Mouse (Mus musculus) T-helper 1 cell (primary cell): Measurements from ENCODE around the gene Ankrd44.

Source experiments
- in situ Hi-C: fragments of 300-600 bp; cut with MboI, MseI; formaldehyde crosslinking; loops from one replicate; pipeline ENCODE4 v1.15.1; 2025; ENCODE audit warnings: high pct_unique_total_duplicates

Ankrd44 gene

DNA sequence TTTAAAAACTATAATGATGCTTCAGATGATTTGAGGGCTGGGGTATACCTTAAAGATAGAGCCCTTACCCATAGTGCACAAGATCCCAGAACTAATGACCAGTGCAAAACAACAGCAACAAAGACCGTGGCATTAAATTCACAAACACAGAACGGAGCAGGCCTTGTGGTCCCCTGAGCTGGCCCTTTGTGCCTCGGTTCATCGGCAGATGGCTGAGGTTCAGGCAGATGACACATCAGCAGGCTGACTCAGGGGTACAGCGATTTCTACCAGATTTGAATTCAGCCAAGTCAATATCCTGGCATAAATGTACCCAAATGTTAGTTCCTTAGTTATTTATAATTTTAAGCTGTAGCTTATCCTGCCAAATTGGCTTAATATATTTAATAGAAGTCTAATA lies 153.3 kb downstream of the Ankrd44 start:
- in situ Hi-C loops: no loop called here

DNA sequence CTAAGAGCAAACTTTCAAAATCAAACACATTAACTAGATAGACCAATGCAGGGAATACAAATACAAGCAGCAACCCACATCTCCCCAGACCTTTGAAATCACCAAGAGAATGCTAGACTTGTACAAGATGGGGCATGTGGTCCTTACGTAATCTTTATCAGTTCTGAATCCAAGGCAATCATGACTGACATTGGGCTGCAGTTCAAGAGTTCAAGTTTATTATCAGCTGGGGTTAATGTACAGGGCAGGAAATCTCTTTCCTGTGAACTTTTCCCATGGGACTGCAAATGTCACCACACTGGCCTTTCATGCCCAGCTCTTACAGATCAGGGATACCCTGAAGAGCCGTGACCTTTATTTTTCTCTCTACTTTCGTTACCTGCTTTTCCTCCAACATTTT lies 154.7 kb downstream of the Ankrd44 start:
- in situ Hi-C loops: no loop called here

DNA sequence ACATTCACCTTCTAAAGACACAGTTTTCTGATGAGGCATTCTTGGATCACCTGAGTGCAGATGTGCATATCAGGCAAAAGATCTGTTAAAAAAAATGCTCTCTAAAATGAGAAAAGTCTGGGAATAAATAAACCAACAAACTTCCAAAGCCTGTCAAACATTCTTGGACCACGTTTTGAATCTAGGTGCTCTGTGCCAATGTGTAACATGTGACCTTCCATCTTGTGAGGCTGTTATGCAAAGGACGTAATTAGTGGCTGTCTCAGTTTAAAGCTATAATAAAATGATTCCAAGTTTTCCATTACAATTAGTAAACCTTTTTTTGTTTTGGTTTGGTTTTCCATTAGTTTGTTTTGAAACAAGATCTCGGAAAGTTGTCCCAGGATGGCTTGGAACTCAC lies 159.0 kb downstream of the Ankrd44 start:
- in situ Hi-C loops: no loop called here

DNA sequence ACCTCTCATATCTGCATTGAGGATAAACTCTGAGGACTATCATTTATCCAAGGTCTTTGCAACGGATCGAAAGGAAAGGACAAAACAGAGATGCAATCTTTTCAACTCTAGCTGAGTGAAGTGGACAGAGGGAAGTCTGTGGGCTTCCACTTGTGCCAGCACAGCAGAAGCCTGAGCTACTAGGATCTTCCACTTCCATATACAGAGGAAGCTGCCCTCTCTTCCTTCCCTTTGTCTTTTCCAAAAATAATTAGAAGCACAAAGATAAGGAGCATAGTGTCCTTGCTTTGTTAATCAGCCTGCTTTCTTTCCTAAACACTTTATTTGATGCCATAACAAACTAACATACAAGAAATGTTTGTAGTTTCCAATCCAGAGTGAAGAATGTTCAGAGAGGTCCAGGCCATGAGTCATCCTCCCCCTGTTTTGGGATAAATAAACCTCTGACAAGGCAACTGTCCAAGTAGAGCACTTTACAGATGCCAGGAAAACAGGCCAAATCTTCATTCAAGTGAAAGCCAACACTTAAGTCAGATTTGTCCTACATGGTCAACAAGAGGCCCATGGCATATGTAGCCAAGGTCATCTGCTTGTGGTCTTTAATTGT lies 160.5 kb downstream of the Ankrd44 start:
- in situ Hi-C loops: no loop called here

DNA sequence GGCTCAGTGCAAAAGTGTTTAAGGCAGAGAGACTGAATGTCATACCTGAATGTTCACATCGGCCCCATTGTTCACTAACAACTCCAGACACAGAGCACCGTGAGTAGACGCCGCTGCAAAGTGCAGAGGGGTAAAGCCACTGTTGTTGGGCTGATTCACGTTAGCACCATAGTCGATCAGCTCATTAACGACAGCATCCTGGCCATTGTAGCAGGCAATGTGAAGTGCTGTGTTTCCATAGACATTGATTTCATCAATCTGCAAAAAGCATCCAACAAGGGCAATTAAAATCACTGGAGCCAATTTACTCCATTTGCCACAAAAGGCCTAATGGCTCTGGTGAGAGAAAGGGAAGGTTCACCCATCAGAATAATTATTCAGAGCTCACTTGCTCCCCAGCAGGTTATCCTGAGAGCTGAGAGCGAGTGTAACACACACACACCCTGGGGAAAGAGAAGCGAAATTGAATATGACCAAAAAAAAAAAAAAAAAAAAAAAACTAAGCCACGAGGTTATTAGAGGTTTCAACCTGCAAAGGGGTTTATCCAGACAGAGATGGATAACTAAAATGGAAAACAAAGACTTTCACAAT lies 163.9 kb downstream of the Ankrd44 start:
- in situ Hi-C loops: no loop called here

DNA sequence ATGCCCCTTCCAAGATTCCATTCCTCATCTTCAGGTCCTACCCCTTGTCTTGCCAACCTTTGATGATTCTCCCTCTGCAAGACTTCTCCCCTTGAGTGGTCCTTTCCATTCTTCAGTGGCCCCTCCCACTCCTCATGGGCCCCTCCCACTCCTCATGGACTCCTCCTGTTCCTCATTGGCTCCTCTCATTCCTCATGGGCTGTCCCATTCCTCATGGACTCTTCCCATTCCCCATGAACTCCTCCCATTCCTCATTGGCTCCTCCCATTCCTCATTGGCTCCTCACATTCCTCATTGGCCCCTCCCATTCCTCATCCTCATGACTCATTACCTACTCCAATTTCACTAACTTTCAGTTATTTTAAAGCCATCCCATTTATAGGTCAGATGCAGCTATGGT lies 166.3 kb downstream of the Ankrd44 start:
- in situ Hi-C loops: no loop called here

DNA sequence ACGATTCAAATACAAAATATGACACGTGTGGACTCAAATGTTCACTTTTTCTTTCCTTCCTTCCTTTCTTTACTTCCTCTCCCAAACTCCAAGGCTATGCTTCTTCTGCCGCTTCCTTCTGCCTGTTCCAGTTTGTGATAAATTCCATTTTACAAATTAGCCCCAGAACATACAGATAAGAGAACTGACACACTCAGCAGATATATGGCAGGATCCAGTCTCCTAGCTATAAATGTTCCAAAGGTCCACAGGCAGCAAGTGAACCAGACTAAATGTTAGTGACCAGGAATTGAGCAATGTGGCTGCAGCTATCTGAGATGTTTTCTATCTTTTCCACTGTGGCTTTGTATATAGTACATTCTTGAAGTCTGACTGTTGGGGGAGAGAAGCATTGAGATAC lies 168.9 kb downstream of the Ankrd44 start:
- in situ Hi-C loops: no loop called here

DNA sequence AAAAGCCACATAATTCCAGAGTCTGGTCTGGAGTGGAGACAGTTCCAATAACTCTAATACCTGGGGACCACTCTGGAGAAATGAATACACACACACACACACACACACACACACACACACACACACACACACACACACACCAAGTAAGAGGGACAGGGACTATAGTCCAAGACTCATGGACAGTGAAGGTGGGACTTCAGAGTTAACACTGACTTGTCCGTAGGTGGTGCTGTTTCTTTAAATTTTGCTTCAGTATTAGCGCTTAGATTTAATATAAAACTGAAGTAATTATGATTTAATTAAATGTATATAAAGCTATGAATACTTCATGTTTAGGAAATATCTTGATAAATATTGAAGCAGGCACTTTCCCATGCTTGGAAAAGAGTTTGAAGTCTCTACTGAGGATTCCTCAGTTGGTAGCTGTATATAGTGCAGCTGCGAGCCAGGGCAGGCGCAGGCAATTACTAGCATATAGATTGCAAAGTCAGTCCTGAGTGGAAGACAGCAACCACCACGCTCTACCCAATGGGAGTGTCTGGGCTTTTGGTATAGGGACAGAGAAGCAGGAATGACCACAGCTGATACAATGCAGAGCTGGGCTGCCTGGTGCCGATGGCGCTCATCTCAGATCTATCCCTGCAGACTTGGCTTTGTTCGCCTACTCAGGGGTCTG lies 170.4 kb downstream of the Ankrd44 start:
- in situ Hi-C loops: no loop called here

DNA sequence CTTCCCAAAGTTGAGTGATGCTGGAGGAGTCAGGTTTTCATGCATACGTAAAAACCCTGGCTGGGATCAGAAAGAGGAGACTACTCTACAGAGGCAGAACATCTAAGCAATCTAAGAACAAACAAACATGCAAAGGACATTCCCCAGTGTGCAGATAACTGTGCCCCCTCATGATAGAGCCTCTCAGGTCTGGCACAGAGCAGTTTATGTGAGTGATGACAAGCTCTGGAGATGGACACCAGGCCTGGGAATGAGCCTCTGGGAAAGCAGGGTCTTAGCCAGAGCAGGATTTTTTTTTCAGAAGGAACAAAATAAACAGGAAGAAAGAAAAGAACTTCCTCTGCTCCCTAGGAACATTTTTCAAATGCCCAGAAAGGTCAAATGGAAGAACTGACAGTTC lies 176.2 kb downstream of the Ankrd44 start:
- in situ Hi-C loops: no loop called here

DNA sequence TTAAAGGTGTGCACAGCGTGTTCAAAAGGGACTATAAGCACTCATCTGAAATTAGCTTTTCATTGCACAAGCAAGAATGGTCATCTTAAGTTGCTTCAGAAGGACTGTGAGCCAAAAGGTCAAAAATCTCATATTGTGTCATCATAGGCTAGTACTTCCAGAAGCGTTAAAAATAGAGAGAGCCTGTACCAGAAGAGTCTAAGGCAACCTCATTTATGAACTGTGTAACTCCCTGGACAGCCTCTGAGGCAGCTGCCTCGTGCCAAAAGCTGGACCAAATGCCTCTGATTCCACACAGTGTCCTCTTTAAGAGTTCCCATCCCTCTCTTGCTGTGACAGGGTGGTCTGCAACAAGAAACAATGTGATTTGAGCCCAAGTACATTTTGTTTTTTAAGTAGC lies 176.7 kb downstream of the Ankrd44 start:
- in situ Hi-C loops: no loop called here

DNA sequence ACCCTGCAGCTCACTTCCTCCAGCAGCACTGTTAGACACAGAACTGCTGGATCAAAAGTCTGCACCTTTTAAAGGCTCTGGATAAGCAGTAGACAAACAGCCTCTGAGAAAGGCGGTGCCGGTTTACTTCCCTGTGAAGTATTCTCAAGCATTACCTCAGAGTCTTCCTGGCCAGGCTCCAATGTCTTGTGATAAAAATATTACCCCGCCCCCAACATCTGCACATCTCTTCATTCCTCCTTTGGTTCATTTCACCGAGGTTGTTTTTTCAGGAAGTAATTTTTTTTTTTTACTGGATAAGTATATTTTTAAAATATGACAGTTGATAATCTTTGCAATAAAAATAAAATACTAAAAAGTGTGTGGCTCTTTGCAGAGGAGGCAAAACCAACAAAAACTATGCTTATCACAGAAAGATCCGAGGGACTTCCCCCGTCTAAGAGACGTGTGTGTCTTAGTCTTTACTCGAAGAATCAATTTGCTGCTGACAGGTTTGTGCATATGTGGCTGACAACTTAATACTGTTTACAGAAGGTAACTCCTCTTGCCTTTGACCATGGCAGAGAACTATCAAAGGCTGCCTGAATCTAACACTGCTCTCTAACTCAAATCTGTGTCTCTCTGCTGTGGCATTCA lies 178.3 kb downstream of the Ankrd44 start:
- in situ Hi-C loops: no loop called here

DNA sequence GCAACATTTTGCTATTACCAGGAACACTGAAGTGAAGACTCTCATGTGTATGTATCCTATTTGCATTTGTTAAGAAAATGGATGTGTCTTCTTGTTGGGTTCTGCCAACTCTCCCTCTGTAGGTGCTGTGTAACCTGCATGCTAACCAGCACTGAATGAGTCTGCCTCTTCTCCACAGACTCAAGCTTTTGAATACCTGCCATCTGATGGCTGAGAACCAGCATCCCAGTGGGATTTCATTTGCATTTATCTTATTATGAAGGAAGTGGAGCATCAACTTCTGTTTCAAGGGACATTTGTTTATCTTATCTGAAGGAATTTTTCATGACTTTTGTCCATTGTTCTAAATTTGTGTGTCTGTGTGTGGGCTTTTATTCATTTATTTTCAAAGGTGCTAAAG lies 180.5 kb downstream of the Ankrd44 start:
- in situ Hi-C loops: no loop called here

DNA sequence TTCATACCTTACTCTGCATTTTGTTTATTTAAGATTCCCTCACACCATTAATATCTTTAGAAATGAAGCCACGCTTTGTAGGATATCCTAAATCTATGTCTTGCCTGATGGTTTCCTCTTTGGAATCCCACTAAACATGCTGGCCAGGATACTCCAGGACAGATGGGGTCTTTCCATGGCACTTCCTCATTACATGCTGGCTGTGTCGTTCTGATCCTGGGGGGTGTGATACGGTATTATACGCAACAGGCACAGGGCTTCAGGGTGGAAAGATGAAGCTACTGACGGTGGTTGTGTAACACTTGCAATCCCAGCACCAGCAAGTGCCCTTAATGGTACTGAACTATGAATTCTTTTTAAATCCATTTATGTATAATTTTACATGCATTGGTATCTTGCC lies 182.0 kb downstream of the Ankrd44 start:
- in situ Hi-C loops: no loop called here

DNA sequence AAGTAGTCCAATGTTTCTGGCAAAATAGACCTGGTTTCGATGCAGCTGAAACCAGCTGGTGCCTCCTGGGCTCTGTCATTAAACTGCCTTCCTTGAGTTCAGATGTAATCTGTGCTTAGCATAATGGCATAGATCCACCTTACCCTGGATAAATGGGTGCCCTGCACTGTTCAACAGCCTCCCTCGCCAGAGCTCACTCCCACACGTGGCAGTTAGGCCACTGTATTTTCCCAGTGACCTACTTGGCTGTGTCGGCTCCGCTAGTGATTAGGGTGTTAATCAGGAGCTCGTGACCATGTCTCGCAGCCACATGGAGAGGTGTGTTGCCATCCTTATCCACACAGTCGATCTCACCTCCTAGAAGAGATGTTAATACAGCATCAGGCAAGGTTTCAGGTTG lies 183.1 kb downstream of the Ankrd44 start:
- in situ Hi-C loops: no loop called here

DNA sequence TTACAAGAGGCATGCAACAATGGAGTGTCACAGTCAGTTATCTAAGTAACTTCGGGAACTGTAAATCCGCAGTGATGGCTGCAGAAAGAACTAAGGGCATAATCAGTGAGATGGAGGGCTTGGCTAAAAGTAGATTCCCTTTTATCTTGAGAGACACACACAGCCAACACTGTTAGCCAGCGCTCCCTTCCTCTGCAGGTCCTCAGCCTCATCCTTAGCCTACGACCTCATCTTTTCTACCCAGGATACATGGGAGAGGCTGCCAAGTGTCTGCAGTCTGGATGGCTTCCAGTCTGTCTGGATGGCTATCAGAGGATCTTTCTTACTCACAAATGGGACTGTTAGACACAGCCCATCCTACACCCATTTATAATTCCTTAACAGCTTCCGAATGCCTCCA lies 185.3 kb downstream of the Ankrd44 start:
- in situ Hi-C loops: no loop called here

DNA sequence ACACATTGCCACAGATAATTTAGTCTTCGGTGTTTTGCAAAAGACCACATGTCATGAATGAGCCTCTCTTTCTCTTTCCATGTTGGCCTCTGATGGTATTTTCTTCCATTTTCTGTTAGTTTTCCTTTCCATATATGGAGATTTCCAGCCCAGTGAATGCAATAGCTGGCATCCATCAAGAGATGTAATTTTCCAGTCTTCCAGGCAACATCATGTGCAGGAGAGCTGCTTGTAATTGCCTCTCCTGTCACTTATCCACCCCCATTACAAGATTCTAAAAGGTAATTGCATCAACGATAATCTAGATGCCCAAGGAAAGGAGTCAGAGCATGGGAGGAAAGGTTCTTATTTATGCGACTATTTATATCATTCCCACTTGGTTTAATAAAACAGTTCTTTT lies 188.7 kb downstream of the Ankrd44 start:
- in situ Hi-C loops: no loop called here

DNA sequence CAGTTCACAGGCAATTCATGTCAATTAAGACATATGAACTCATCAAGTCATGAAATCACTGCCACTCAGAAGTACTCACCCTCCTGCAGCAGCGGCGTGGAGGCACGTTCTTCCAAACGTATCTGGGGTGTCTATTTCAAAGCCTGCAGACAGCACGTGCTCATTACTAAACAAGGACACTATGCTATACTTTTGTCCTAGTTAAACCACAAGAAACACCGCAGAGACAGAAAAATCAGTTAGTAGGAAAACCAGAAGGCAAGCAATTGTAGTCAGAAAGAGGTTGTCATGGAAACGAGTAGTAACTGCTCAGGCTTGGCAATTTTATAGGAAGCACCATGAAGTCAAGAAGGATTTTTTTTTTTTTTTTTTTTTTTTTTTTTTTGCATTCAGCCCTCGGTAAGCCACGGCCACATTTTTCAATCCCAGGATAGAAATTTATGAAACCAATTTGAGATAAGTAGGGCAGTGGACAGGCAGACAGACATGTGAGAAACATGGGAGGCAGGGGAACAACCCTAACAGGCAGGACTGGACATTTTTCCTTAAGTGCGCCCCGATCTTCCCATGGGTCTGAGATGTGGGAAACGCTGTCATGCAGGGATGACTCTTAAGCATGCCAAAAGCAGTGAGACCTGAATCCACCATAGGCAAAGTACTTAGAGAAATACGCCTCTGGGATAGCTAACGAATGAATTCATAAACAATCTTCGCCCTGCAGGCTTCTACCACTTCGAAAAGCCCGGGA lies 191.1 kb downstream of the Ankrd44 start:
- in situ Hi-C loops: no loop called here

DNA sequence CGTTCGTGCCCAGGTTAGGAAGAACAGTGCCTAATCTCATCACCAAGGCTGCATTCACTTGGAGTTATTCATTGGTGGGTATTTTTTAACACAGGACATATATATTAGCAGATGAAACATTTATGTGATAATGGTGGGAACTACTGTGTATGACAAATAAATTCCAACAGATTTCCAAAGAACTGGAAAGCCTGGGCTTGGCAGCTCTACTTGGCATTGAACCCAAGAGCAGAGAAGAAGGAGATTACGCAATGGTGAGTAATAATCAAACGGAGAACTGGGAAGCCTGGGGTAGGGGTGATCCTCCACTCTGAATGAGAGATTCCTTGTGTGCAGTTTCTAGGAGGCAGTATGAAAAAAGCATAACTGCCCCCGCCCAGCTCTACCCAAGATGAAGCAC lies 196.9 kb downstream of the Ankrd44 start:
- in situ Hi-C loops: no loop called here

DNA sequence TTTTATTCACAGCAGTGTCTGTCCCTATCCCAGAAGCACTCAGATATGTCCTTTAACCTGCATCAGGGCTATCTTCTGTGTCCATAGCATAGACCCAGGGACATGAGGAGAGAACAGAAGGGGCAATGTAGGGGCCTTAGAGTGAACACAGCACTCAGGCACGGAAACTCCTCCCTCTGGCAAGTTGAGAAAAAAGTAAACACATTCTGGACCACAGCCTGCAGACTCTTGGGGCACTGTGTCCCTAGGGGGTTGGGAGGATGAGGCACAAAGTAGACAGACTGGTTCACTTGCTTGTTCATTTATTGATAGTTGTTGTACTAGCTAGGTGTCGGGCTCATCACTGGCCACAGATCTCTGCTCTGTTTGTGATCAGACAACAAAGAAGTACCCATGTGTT lies 199.6 kb downstream of the Ankrd44 start:
- in situ Hi-C loops: no loop called here

DNA sequence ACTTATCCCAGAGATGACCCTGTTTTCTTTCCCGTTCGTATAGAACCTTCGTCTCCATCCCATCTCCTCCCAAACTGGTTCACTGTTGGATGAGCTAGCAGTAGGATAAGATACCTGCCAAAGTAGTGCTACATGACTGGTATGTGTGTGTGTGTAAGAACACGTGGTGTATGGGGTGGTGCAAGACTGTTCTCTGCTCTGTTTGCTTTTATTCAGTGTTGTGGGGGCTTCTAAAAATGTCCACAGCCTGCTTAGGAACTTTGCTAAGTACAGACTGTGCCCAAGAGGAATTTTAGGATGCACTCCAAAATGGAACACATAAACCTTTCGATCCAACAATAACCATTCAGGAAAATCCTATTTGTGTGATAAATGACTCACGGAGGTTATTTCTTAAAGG lies 209.3 kb downstream of the Ankrd44 start:
- in situ Hi-C loops: no loop called here

DNA sequence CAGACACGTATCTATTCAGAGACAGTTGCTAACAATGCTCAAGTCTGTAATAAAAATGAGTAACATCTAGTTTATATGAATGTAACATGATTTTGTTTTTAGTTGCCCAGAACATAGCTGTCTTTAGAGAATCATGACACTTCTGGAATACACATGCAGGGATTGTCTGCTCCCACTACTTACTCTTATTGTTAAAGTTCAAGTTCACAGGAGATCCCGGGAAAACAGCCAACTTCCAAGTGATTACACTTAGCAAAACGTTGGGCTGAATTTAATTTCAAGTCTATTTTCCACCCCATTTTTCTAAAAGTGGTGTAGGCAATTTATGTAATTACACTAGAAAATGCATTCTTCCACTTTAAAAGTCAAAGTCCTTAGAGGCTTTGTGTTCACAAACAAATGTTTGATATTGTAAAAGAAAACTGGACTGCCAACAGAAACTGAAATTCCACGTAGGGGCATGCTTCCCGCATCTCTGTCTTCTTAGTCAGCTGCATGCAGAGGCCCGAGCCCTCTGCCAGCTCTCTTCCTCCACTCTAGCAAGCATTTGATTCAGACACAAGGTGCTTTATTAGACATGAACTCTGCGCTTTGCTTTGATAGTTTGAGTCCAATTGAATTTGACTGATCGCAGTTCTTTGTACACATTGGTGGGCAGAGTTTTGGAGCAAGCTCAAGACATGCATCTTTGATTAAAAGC lies 211.0 kb downstream of the Ankrd44 start:
- in situ Hi-C loops: no loop called here
